Mouse (Mus musculus): ENCODE data around the gene Ggt6.

DNA sequence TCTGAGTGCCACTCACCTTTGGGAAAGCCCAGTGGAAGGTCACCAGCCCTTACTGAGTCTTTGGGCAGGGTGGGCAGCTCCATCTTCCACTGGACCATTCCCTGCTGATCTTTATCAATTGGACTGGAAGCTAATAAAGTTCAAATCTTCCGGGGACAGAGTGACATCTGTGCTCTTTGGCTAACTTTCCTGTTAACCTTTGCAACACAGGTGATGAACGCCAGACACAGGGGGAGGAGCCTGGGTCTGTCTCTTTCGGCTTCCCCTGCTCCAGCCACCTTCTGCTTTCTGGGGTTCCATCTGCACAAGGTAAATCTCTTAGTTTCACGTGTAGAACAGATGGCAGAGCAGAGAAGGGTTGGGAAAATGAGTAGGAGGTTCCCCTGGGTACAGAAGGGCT lies 3.1 kb downstream of the Ggt6 start:
- TF ChIP-seq CTCF (IDR thresholded peaks at IDR 0.05; ENCODE audit: low read depth) (no peak), EP300 (IDR thresholded peaks at IDR 0.05; ENCODE audit: low read depth) (no peak)

All from heart, postnatal 0 days (tissue).